Mouse (Mus musculus): ENCODE results near the gene Med10. TPM values are rescaled to one million over a fixed set of nuclear protein-coding genes. Genes with fewer than 3 reads are reported as not detected.

The Med10 gene
- 134 and 145 TPM in 2 replicates for polyA plus RNA-seq (2015; fragmentation: Nextera tagmentation; extraction: Ambion mirVana)

DNA sequence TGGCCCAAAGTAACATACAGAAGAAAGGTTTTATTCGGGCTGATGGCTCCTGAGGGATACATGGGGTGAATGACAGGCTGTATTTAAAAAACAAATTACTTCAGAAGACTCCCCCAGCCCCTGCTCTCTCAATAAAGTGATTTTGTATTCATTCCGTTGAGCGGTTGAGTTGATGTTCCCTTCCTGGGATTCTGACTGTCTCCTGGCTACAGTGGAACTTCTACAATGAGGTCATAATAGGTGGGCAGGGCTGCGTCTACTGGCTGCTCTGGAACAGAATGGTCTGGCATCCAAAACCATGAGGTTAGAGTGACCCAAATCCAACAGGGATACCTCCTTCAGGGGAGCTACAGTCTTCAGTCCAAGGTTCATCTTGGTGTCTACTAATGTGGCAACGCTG, at the start of gene Med10:
Gene Med10 (plus strand): TSS at position 301 of the 400 bp plus-strand sequence.

Other genes starting within 250 kb of the Med10 start
- gene Srd5a1, start 191.0 kb upstream of the Med10 start, polyA plus RNA-seq (2015; fragmentation: Nextera tagmentation; extraction: Ambion mirVana) = 35.7 and 39.4 TPM in 2 replicates
- 43.8 TPM in 2 replicates for gene Ube2ql1, start 62.5 kb upstream of the Med10 start, polyA plus RNA-seq (2015; fragmentation: Nextera tagmentation; extraction: Ambion mirVana)

All from neural tube, postnatal 0 days (tissue).